Mouse (Mus musculus): ENCODE results near the gene Serpina3a.
"Not testable (repeated sequence)": the region's sequence is repeated elsewhere in the genome, so short reads cannot be mapped to it uniquely, and the experiment has no call there.

The Serpina3a gene

DNA sequence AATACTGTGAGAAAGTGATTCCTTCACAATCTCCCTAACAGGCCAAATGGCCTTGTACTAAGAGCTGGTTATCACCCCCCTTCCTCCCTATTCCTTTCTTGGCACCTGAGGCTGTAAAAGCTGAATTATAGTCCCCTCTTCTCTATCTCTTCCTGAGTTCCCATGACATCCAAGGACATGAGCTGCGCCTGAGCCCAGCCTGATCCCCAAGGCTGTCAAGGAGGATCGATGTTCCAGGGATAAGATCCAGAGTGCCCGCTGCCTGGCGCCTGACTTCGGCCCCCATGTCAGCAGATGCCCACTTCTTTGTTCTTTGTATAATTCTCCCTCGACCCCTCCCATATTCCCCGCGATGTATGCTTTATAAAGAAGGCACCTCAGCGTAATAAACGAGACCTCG, at the start of gene Serpina3a:
Gene Serpina3a (plus strand): TSS at position 392 of the 400 bp plus-strand sequence.
- not testable (repeated sequence) for DNase-seq (ENCODE audit: low spot score in 2 of 2)

GRCm38 (mm10) chr12:104064532-104064931, 48.0 kb upstream of the Serpina3a start:
- no peak for DNase-seq (ENCODE audit: low spot score in 2 of 2)

DNA sequence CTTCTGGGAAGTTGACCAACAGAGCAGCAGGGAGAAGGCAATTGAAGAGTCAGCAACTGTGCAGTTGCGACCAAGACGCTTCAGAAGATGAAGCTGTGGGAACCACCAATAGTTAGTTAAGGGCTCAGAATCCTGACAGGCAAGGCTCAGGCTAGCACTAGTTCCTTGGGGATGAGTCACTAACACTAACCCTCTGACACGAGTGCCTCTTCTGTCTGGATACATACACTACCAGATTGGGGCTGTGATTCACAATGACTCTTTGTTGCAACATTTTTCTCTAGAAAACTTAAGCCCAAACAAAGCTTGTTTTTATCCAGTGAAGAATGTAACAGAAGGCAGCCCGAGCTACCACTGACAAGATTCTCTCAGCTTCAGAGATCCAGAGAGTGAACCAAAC, 47.5 kb upstream of the Serpina3a start:
- DNase-seq (ENCODE audit: low spot score in 2 of 2) = no peak

- peak; percentile 59 to 61 for DNase-seq (ENCODE audit: low spot score in 2 of 2)
Measured at GRCm38 (mm10) chr12:104066241-104066640, 46.3 kb upstream of the Serpina3a start.

- DNase-seq (ENCODE audit: low spot score in 2 of 2) = peak; percentile 79 to 81
Measured at GRCm38 (mm10) chr12:104067549-104067948, 45.0 kb upstream of the Serpina3a start.

DNA sequence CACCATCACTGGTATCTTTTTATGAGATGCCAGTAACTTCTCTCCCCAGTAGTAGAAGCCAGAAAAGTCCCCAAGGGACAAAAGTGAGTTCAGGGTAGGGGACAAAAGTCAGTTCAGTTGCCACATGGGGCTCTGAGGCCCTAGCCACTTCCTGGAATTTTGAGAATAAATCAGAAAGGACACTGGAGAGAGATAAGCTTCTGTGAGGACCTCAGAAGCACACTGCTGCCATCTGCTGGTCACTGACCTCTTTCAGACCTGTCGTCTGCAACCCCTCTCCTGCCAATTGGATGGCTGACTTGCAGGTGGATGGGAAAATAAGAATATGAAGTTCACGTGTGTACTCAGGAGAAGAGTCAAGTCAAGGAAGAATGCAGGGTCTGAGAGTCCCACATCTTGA, 42.9 kb upstream of the Serpina3a start:
- DNase-seq (ENCODE audit: low spot score in 2 of 2) = peak; percentile 75 to 89

DNA sequence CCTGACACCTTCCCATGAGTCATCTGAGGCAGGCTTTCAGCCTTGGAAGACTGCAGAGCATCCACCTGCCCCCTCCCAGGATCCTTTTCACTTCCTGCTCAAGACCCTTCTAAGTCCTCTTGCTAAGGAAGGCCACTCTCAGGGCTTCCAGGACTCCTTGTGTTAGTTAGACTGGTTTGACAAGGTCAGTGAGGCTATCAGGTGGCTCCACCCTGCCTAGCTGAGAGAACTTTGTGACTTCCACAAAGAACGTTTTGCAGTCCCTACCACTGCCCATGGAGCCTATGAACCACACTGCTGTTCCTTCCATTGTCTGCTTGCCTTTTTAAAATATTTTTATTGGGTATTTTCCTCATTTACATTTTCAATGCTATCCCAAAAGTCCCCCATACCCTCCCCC, 40.8 kb upstream of the Serpina3a start:
- DNase-seq (ENCODE audit: low spot score in 2 of 2) = no peak

GRCm38 (mm10) chr12:104072286-104072685, 40.2 kb upstream of the Serpina3a start:
- no peak for DNase-seq (ENCODE audit: low spot score in 2 of 2)

GRCm38 (mm10) chr12:104090119-104090518, 22.4 kb upstream of the Serpina3a start:
- DNase-seq (ENCODE audit: low spot score in 2 of 2) = no peak

GRCm38 (mm10) chr12:104091303-104091702, 21.2 kb upstream of the Serpina3a start:
- DNase-seq (ENCODE audit: low spot score in 2 of 2) = no peak

DNA sequence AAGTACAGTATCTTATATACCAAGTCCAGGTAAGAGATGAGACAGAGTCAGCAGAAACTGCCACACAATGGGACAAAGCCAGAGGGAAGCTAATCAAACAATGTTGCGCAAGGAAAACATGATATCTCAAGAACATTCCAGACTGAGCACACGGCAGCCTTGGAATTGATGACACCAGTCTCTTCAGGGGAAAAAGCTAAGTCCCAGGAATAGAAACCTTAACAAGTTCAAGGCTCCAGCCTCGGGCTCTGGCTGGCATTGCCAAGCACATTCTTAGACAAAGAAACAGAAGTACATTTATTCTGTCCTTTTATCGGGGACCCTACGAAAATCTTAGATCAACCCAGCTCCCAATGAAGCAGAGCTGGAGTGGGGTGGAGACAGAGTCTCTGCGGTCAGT, 11.8 kb upstream of the Serpina3a start, which contains the start of gene Serpina5:
Gene Serpina5 (plus strand): TSS at position 346 of the 400 bp plus-strand sequence.
- no peak for DNase-seq (ENCODE audit: low spot score in 2 of 2)

DNA sequence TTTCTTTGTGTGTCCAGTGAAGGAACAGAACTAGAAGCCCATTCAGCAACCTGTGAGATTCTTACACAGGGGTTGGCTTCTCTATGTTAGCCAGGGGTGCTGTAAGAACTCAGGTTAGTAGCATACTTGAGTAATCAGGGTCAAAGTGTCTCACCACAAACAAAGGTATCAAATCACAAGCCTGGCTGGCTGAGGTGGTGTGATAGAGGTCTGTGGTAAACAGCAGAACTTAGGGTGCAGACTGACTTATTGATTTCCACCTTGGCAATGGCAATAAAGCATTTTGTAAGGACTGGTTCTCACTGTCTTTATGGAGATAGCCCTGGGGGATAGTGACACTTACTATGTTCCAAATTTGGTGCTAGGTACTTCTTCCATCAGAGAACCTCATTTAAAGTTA, 6.7 kb upstream of the Serpina3a start:
- no peak for DNase-seq (ENCODE audit: low spot score in 2 of 2)

GRCm38 (mm10) chr12:104106919-104107318, 5.6 kb upstream of the Serpina3a start:
- DNase-seq (ENCODE audit: low spot score in 2 of 2) = no peak

DNA sequence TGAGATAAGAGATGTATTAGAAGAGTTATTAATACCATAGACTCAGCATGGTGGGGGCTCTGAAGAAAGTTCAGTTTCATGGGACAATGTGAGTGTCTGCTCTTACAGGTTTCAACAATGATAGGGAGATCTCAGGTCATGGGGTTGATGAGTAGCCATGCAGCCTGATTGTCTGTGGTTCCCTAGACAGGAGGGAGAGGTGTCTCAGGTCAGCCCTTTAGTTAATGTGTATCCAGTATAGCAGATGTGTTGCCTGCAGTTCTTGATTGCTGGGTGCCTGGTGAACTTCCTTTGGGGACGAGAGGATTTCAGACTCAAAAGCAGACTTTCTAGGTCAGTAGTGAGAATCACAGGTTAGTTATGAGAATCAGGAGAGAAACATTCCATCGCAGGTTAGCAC, 4.0 kb upstream of the Serpina3a start:
- no peak for DNase-seq (ENCODE audit: low spot score in 2 of 2)

DNA sequence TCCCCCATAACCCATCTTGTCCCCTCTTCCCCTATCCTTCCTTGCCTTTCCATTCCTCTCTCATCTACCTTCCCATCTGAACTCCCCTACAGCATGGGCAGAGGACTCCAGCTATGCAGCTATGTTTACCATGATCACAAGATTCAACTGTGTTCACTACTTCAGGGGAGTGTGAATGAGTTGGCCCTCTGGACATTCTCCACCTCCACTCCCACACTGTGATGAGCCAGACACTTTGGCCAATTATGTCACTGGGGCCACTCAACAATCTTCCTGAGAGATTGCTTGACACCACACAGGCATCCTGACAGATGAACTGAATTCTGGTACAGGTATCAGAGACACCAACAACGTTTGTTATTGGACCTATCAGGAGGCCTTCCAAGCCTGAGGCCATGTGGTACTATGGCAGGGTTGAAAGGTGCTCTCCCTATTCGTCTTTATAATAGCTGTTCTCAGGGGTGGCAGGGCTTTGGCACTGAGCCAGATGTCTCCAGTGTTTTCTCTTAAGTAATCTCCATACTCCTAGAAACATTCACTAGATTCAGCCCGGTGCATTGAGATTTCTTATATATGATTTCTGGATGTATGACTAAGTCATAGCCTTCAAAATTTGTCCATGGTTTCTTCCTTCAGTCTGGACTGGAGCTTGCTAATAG, 2.5 kb downstream of the Serpina3a start:
- no peak for DNase-seq (ENCODE audit: low spot score in 2 of 2)

DNA sequence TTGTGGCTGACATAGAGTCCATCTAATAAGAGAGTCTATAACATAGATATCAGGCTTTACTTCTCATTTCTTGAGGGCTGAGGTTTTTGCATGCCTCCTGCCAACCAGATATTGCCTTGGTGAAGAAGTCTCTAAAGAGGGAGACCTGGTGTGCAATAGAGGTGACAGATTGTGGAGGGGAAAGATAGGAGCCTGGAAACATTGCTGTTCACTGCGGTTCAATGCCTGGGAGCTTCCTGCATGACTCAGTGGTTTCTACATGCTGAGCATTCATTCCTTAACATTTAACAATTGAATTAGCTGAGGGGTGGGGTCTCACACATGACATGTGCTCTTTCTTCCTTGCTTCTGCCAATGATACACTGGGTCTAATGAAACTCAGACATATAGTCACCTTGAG, 10.6 kb downstream of the Serpina3a start:
- no peak for DNase-seq (ENCODE audit: low spot score in 2 of 2)

GRCm38 (mm10) chr12:104123996-104124395, 11.5 kb downstream of the Serpina3a start:
- DNase-seq (ENCODE audit: low spot score in 2 of 2) = no peak

GRCm38 (mm10) chr12:104125021-104125560, 12.6 kb downstream of the Serpina3a start:
- no peak for DNase-seq (ENCODE audit: low spot score in 2 of 2)

DNA sequence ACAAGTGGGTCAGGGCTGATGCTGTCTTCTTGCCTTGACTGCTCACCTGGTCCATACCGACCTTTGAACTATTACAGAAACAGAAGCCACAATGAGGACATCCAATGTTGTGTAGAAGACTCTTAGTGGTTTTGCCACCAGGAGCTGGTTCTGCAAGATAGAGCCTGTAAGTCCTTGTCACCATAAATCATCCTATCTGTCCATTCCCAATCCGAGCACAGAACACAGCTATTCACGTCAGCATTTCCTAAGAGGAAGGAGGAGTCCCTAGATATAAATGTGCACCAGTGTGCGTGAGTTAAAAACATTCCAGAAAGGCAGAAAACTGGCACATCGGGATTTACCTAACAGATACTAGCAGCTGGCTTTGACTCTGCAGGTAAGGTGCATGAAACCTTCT, 15.2 kb downstream of the Serpina3a start, which contains the start of gene Serpina3b:
Gene Serpina3b (plus strand): TSS at position 301 of the 400 bp plus-strand sequence.
- DNase-seq (ENCODE audit: low spot score in 2 of 2) = no peak

DNA sequence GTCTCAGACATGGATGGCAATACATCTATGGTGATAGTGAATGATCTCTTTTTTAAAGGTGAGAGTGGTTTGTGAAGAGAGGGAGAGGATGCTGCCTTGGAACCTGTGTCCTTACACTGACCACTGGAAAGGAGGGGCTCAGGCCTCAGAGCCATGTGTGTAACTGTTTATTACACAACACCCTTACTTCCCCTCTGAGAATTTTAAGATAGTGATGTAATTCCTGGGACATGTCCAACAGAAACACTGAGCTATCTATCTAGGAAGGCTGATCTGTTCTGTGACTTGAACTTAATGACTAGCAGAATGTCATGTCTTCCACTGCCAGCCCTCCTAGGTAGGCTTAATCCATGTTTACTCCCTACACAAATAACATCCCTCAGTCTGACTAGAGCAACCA, 18.5 kb downstream of the Serpina3a start:
- DNase-seq (ENCODE audit: low spot score in 2 of 2) = no peak

- no peak for DNase-seq (ENCODE audit: low spot score in 2 of 2)
Measured at GRCm38 (mm10) chr12:104138216-104138615, 25.7 kb downstream of the Serpina3a start.

- DNase-seq (ENCODE audit: low spot score in 2 of 2) = no peak
Measured at GRCm38 (mm10) chr12:104140543-104141103, 28.1 kb downstream of the Serpina3a start.

- no peak for DNase-seq (ENCODE audit: low spot score in 2 of 2)
Measured at GRCm38 (mm10) chr12:104141506-104141905, 29.0 kb downstream of the Serpina3a start.

All from right cerebral cortex, postnatal 10 days (tissue).